Mouse (Mus musculus) kidney, embryonic 14.5 days (tissue): ENCODE data around the gene Zfp93. TPM values are rescaled to one million over a fixed set of nuclear protein-coding genes. Genes with fewer than 3 reads are reported as not detected.

ENCODE experiments used
- ATAC-seq: fragments of 200-750 bp; cut with Nextera tagmentation; 2 replicates; pipeline ENCODE4 v1.8.0; 2017; ENCODE audit warnings: moderate number of reproducible peaks, mild to moderate bottlenecking, moderate TSS enrichment, moderate library complexity; ENCODE audit not compliant: low FRiP score, low TSS enrichment
- H3K27ac ChIP-seq: fragments of 300-500 bp; sonication (generic); 2 replicates; pipeline ENCODE4 v1.5.1; 2014; ENCODE audit warnings: low read depth, mild to moderate bottlenecking, low read length, moderate library complexity, mixed read lengths
- H3K27me3 ChIP-seq: fragments of 300-500 bp; sonication (generic); 2 replicates; pipeline ENCODE4 v1.6.1; 2014; ENCODE audit warnings: mild to moderate bottlenecking, low read length; ENCODE audit not compliant: control insufficient read depth, insufficient read depth
- H3K36me3 ChIP-seq: fragments of 300-500 bp; sonication (generic); 2 replicates; pipeline ENCODE4 v1.6.1; 2014; ENCODE audit warnings: low read length, mixed read lengths; ENCODE audit not compliant: control insufficient read depth, insufficient read depth
- H3K4me1 ChIP-seq: fragments of 300-500 bp; sonication (generic); 2 replicates; pipeline ENCODE4 v1.6.1; 2014; ENCODE audit warnings: low read length, mixed read lengths; ENCODE audit not compliant: control insufficient read depth, insufficient read depth
- H3K4me2 ChIP-seq: fragments of 300-500 bp; sonication (generic); replicated peaks from 2 replicates; pipeline ENCODE4 v1.6.1; 2014; ENCODE audit warnings: low read depth, mild to moderate bottlenecking, low read length
- H3K4me3 ChIP-seq: fragments of 300-500 bp; sonication (generic); 2 replicates; pipeline ENCODE4 v1.5.1; 2014; ENCODE audit warnings: mild to moderate bottlenecking, low read length
- H3K9ac ChIP-seq: fragments of 300-500 bp; sonication (generic); 2 replicates; pipeline ENCODE4 v1.6.1; 2014; ENCODE audit warnings: low read depth, mild to moderate bottlenecking, low read length, moderate library complexity
- H3K9me3 ChIP-seq: fragments of 300-500 bp; sonication (generic); 2 replicates; pipeline ENCODE4 v1.6.1; 2016; ENCODE audit warnings: low read length; ENCODE audit not compliant: control insufficient read depth
- WGBS: fragments of 180-500 bp; shearing (Covaris S2); extraction: QIAGEN DNeasy Blood & Tissue Kit; methylation state at CpG from one replicate; pipeline ENCODE4 v1.1.7; 2014; 5-methylcytosine and 5-hydroxymethylcytosine counted together
- polyA plus RNA-seq: library from polyadenylated mRNA; unstranded; fragments of >200 nt; fragmentation: Nextera tagmentation; extraction: Ambion mirVana; gene quantifications from 2 replicates; pipeline ENCODE4 v1.2.1, GENCODE M21; 2014

Gene Zfp93
- 6.3 and 11.8 TPM in 2 replicates for polyA plus RNA-seq

GRCm38 (mm10) chr7:24270288-24270672 is at the start of gene Zfp93:
TSS of gene Zfp93 (plus strand) at chr7:24270420.
- 0 out of 2 replicates have a peak, but pooled peaks cover 3% of the 10 kb centered on the region for H3K4me1 ChIP-seq
- H3K36me3 ChIP-seq, result peaks cover 14% of the 10 kb centered on the region
- peak within 1 kb of the TSS; percentile 74 for H3K4me2 ChIP-seq
- peak; percentile 96 for ATAC-seq
- peak within 1 kb of the TSS; percentile 82 for H3K9ac ChIP-seq
- H3K4me3 ChIP-seq, result peak within 1 kb of the TSS; percentile 70
- H3K27ac ChIP-seq, result peak within 1 kb of the TSS; percentile 65; the same call in 1 of the 2 replicates
- under 1% methylated on average over 12 of the region's 12 CpGs for WGBS
- H3K9me3 ChIP-seq, result no peaks in the 10 kb centered on the region
- H3K27me3 ChIP-seq, result no peaks in the 10 kb centered on the region

GRCm38 (mm10) chr7:24237040-24237791 is 33.0 kb upstream of the Zfp93 start, which contains the start of gene Zfp109:
TSS of gene Zfp109 (minus strand) at chr7:24237560.
- 5% methylated on average over 28 of the region's 28 CpGs for WGBS
- Histone ChIP-seq H3K36me3 (no peaks in the 10 kb centered on the region), H3K4me3 (peak within 1 kb of the TSS; percentile 80), H3K9me3 (no peaks in the 10 kb centered on the region), H3K27me3 (no peaks in the 10 kb centered on the region), H3K27ac (no peak within 1 kb of the TSS), H3K9ac (peak within 1 kb of the TSS; percentile 68), H3K4me1 (no peaks in the 10 kb centered on the region), H3K4me2 (peak within 1 kb of the TSS; percentile 67)
- peak; percentile 91 for ATAC-seq

DNA sequence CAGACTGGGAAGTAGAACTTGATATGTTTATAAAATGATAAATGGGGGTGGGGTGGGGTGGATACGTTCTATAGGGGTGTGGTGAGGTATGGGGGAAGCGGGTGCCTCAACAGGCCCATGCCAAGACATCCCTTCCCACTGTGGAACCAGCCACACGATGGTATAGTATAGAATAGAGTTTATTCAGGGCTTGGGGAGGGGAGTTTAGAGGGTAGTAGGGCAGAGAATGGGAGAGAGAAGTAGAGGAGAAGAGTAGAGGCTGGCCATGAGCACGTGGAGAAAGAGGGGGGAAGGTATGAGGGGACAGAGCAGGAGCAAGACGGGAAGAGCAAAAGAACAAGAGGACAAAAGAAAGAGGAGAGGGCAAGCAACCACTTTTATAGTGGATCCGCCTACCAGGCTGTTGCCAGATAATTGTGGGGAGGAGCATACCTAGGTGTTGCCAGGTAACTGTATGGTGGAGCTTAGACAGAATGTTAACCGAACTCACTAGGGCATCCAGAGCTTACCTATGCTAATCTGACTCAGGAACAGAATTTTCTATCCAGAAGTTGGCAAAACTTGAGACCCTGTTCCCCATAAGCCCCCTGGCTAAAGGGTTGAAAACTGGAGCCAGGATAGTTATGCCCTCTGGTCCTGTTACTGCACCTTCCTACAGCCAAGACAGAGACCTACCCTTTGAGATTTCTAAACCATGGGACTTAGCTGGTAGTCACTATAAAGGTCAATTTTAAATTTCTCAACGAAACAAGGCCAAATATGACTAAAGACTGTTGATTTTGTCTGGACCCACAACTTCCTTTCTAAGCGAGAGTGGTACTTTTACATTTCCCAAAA is 16.2 kb upstream of the Zfp93 start:
- H3K4me3 ChIP-seq, result peak overlapping the region; percentile 55
- H3K9me3 ChIP-seq, result no peaks in the 10 kb centered on the region
- no peak overlapping the region for H3K27ac ChIP-seq
- no peaks in the 10 kb centered on the region for H3K27me3 ChIP-seq
- H3K9ac ChIP-seq, result no peak overlapping the region
- H3K4me2 ChIP-seq, result peak overlapping the region; percentile 67
- ATAC-seq, result peak; percentile 62
- no peaks in the 10 kb centered on the region; the same call in 1 of the 2 replicates for H3K4me1 ChIP-seq
- WGBS, result 67% methylated on average over 9 of the region's 9 CpGs
- H3K36me3 ChIP-seq, result no peaks in the 10 kb centered on the region

- H3K27me3 ChIP-seq, result no peaks in the 10 kb centered on the region
- WGBS, result 20% methylated on average over 21 of the region's 21 CpGs
- peak within 1 kb of the TSS; percentile 67 for H3K4me2 ChIP-seq
- peak; percentile 89 for ATAC-seq
- no peaks in the 10 kb centered on the region; the same call in 1 of the 2 replicates for H3K36me3 ChIP-seq
- H3K9me3 ChIP-seq, result no peaks in the 10 kb centered on the region
- H3K27ac ChIP-seq, result no peak within 1 kb of the TSS
- no peaks in the 10 kb centered on the region; the same call in 1 of the 2 replicates for H3K4me1 ChIP-seq
- peak within 1 kb of the TSS; percentile 66 for H3K9ac ChIP-seq
- H3K4me3 ChIP-seq, result peak within 1 kb of the TSS; percentile 55
Observed at GRCm38 (mm10) chr7:24254633-24255474, 15.4 kb upstream of the Zfp93 start, which contains the start of gene Zfp108. TSS of gene Zfp108 (plus strand) at chr7:24254794.

GRCm38 (mm10) chr7:24259306-24259999 is 10.8 kb upstream of the Zfp93 start:
- Histone ChIP-seq H3K9me3 (no peaks in the 10 kb centered on the region), H3K4me2 (no peak overlapping the region), H3K4me1 (no peaks in the 10 kb centered on the region; the same call in 1 of the 2 replicates), H3K36me3 (peaks cover 15% of the 10 kb centered on the region; the same call in 1 of the 2 replicates), H3K27me3 (no peaks in the 10 kb centered on the region), H3K9ac (no peak overlapping the region), H3K4me3 (no peak overlapping the region), H3K27ac (no peak overlapping the region)
- WGBS, result 90% methylated on average over 13 of the region's 13 CpGs
- no peak for ATAC-seq

DNA sequence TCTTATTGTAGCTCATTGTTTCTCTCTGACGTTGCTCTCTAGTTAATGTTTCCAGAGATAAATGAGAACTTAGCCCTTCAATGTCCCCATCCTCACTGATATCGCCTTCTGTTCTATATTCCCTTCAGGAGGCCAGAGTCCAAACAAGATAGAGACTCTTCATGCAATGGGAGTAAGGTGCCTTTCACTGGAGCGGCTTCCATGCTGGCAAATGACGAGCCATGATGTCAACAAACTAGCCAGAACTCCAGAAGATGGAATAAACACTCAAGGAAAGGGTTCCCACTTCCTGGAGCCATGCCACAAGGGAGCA is 10.3 kb upstream of the Zfp93 start:
- no peaks in the 10 kb centered on the region for H3K9me3 ChIP-seq
- H3K4me3 ChIP-seq, result no peak overlapping the region
- peaks cover 15% of the 10 kb centered on the region; the same call in 1 of the 2 replicates for H3K36me3 ChIP-seq
- no peak for ATAC-seq
- H3K4me1 ChIP-seq, result no peaks in the 10 kb centered on the region; the same call in 1 of the 2 replicates
- no peaks in the 10 kb centered on the region for H3K27me3 ChIP-seq
- WGBS, result 95% methylated on average over 4 of the region's 4 CpGs
- H3K4me2 ChIP-seq, result no peak overlapping the region
- H3K9ac ChIP-seq, result no peak overlapping the region
- H3K27ac ChIP-seq, result no peak overlapping the region

- Histone ChIP-seq H3K36me3 (0 out of 2 replicates have a peak, but pooled peaks cover under 1% of the 10 kb centered on the region), H3K4me1 (0 out of 2 replicates have a peak, but pooled peaks cover 3% of the 10 kb centered on the region), H3K4me2 (no peak overlapping the region), H3K4me3 (no peak overlapping the region), H3K27ac (no peak overlapping the region), H3K9me3 (no peaks in the 10 kb centered on the region), H3K9ac (no peak overlapping the region), H3K27me3 (no peaks in the 10 kb centered on the region)
- ATAC-seq, result no peak
- WGBS, result 75% methylated on average over 24 of the region's 24 CpGs
Observed at GRCm38 (mm10) chr7:24268176-24269155, 1.8 kb upstream of the Zfp93 start.
